Mouse (Mus musculus) stomach, embryonic 16.5 days (tissue): Measurements from ENCODE around the gene Adgrg3. TPM values are rescaled to one million over a fixed set of nuclear protein-coding genes. Genes with fewer than 3 reads are reported as not detected.
"Not testable (repeated sequence)": the region's sequence is repeated elsewhere in the genome, so short reads cannot be mapped to it uniquely, and the experiment has no call there.

Source experiments
- ATAC-seq: fragments of 200-750 bp; cut with Nextera tagmentation; 2 replicates; pipeline ENCODE4 v1.8.0; 2017; ENCODE audit warnings: moderate number of reproducible peaks, moderate TSS enrichment; ENCODE audit not compliant: insufficient read depth, low FRiP score
- H3K27ac ChIP-seq: fragments of 300-500 bp; sonication (generic); 2 replicates; pipeline ENCODE4 v1.5.1; 2014; ENCODE audit warnings: low read length
- H3K27me3 ChIP-seq: fragments of 300-500 bp; sonication (generic); 2 replicates; pipeline ENCODE4 v1.6.1; 2014; ENCODE audit warnings: low read length, control low read depth, mixed read lengths; ENCODE audit not compliant: control insufficient read depth, insufficient read depth
- H3K36me3 ChIP-seq: fragments of 300-500 bp; sonication (generic); 2 replicates; pipeline ENCODE4 v1.6.1; 2014; ENCODE audit warnings: low read length; ENCODE audit not compliant: control insufficient read depth, insufficient read depth
- H3K4me1 ChIP-seq: fragments of 300-500 bp; sonication (generic); 2 replicates; pipeline ENCODE4 v1.6.1; 2014; ENCODE audit warnings: low read length, control low read depth, mixed read lengths; ENCODE audit not compliant: control insufficient read depth, insufficient read depth
- H3K4me2 ChIP-seq: fragments of 300-500 bp; sonication (generic); 2 replicates; pipeline ENCODE4 v1.6.1; 2014; ENCODE audit warnings: low read depth, low read length, mixed read lengths
- H3K4me3 ChIP-seq: fragments of 300-500 bp; sonication (generic); replicated peaks from 2 replicates; pipeline ENCODE4 v1.5.1; 2014; ENCODE audit warnings: mild to moderate bottlenecking, low read length
- H3K9ac ChIP-seq: fragments of 300-500 bp; sonication (generic); 2 replicates; pipeline ENCODE4 v1.6.1; 2014; ENCODE audit warnings: low read length
- H3K9me3 ChIP-seq: fragments of 300-500 bp; sonication (generic); replicated peaks from 2 replicates; pipeline ENCODE4 v1.6.1; 2016; ENCODE audit warnings: low read length, control low read depth; ENCODE audit not compliant: control insufficient read depth
- WGBS: fragments of 180-500 bp; shearing (Covaris S2); extraction: QIAGEN DNeasy Blood & Tissue Kit; methylation state at CpG from one replicate; pipeline ENCODE4 v1.1.7; 2014; 5-methylcytosine and 5-hydroxymethylcytosine counted together
- polyA plus RNA-seq: library from polyadenylated mRNA; unstranded; fragments of >200 nt; fragmentation: Nextera tagmentation; extraction: Ambion mirVana; gene quantifications from 2 replicates; pipeline ENCODE4 v1.2.1, GENCODE M21; 2015

Gene Adgrg3
- polyA plus RNA-seq, 1 experiment from 2014 or later: 3.2 TPM

DNA sequence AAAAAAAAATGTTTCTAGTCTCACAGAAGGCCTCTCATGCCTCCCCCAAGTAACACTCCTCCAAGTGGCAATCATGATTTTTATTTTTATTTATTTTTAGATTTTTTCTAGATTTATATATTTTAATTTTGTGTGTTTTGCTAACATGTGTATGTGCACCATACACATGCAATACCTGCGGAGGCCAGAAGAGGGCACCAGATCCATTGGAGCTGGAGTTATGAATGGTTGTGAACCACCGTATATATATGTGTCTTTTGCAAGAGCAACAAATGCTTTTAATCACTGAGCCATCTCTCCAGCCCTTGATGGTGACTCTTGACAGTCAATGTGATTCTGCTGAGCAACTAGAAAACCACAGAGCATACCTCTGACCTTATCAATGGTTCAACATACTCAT, 7.9 kb downstream of the Adgrg3 start:
- Histone ChIP-seq H3K9me3 (peaks cover 6% of the 10 kb centered on the region; the same call in 1 of the 2 replicates), H3K4me3 (no peak overlapping the region), H3K9ac (no peak overlapping the region), H3K27ac (no peak overlapping the region), H3K36me3 (no peaks in the 10 kb centered on the region), H3K27me3 (no peaks in the 10 kb centered on the region), H3K4me2 (no peak overlapping the region), H3K4me1 (no peaks in the 10 kb centered on the region)
- 68% methylated on average over 2 of the region's 2 CpGs for WGBS
- no peak for ATAC-seq

DNA sequence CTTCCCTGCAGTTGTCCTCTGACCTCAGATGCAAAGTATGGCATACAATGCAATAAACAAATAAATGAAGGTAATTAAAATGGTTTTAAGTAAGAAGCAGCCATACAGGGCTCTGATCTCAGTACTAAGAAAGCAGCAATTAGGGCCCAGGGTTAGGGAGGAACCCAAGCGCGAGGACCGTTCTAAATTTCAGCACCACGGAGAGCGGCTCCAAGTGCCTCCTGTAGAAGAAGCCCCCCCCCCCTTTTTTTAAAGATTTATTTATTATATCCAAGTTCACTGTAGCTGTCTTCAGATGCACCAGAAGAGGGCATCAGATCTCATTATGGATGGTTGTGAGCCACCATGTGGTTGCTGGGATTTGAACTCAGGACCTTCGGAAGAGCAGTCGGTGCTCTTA, 10.9 kb downstream of the Adgrg3 start:
- not testable (repeated sequence) for H3K9me3 ChIP-seq, H3K4me3 ChIP-seq, H3K27ac ChIP-seq, H3K4me2 ChIP-seq, ATAC-seq, H3K4me1 ChIP-seq, H3K36me3 ChIP-seq, H3K9ac ChIP-seq, H3K27me3 ChIP-seq
- WGBS: 49% methylated on average over 7 of the region's 7 CpGs

DNA sequence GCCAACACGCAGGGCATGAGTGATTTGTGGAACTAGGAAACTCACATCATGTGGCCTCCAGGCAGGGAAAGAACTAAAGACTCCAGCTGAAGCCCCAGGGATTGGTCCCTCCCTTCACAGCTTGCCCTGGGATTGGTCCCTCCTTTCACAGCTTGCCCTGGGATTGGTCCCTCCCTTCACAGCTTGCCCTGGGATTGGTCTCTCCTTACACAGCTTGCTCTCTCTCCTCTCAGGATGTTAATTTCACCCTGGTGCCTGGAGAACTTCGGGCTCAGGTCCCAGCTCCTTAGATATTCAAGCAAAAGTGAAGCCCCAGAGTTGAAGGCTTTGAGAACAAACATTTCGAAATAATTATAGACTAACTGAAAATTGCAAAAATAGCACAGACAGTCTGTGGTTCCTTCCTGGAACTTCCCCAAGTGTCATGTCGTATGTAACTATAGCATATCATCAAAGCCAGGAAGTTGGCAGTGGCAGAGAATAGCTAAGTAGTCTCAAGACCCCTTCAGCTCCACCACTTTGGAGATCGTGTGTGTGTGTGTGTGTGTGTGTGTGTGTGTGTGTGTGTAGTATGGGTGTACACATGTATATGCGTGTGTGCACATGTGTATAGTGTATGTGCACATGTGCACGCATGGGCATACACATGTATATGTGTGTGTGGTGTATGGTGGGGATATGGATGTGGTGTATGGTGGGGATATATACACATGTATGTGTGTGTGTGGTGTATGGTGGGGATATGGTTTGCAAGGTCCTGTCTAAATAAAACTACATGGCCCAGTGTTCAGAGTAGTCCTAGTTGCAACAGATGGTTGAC, 19.8 kb downstream of the Adgrg3 start:
- peak; percentile 66 for ATAC-seq
- Histone ChIP-seq H3K4me1 (no peaks in the 10 kb centered on the region), H3K9ac (no peak overlapping the region), H3K9me3 (no peaks in the 10 kb centered on the region), H3K4me3 (no peak overlapping the region), H3K27ac (no peak overlapping the region), H3K4me2 (no peak overlapping the region), H3K36me3 (no peaks in the 10 kb centered on the region), H3K27me3 (no peaks in the 10 kb centered on the region)
- 53% methylated on average over 7 of the region's 7 CpGs for WGBS

DNA sequence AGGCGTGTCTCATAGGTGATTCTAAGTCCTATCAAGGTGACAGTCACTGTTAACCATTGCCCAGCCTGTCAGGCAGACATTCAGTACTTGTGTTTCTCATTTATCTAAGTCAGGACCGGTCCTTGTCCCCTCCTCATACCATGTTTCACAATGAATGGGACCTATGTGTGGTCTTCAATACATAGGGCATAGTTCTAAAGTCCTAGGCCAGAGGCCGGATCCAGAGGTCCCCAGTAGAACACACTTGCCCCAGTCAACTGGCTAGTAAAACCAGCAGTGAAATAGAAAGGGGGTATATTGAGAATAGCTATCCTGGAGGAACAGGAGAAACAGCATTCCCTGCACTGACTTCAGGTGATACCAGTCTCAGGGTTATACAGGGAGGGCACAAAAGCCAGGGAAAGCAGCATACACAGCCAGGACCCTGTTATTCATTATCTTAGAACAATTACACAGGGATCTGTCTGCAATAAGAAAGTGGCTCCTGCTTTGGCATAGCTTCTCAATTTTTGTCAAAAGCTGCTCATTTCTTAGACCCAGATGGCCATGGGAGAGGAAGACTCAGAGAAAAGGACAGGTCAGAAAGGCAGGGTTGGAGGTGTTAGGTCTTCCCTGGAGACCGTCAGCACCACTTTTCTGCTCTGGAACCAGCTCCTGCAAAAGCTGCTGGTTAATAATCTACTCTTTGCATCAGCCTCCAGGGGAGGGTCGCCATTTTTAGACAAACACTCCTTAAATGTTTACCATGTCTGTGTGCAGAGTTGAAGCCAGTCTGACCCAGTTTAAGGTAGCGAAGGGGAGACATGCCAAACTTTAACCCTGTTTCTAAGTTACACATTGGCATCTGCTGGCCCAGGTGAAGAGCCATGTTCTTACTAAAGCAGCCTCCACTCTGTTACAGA, 24.6 kb downstream of the Adgrg3 start:
- ATAC-seq: peak; percentile 48
- Histone ChIP-seq H3K9ac (no peak overlapping the region), H3K27me3 (no peaks in the 10 kb centered on the region), H3K27ac (peak overlapping the region; percentile 73), H3K4me2 (peak overlapping the region; percentile 4; the same call in 1 of the 2 replicates), H3K9me3 (no peaks in the 10 kb centered on the region), H3K4me3 (no peak overlapping the region), H3K4me1 (no peaks in the 10 kb centered on the region), H3K36me3 (no peaks in the 10 kb centered on the region)
- WGBS: 43% methylated on average over 6 of the region's 6 CpGs

DNA sequence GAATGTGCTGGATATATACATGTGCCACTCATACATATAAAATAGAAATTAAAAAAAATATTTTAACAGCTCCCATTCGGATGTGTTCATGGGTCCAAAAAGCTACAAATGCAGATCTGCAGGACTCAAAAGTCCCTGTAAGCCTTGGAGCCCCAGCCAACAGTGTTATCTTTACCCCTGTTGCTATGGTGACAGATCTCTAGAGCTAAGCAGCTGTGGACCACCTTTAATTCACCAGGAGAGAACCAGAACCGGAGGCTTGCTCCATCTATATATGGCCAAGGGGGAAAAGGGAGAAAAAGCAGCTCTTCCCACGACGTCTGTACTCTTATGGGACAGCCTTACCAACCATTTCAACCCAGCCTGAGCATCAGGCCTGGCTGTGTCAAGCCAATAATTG, 27.3 kb downstream of the Adgrg3 start:
- no peak overlapping the region for H3K4me3 ChIP-seq
- H3K36me3 ChIP-seq: no peaks in the 10 kb centered on the region
- no peak overlapping the region for H3K27ac ChIP-seq
- no peak overlapping the region for H3K9ac ChIP-seq
- H3K4me1 ChIP-seq: 0 out of 2 replicates have a peak, but pooled peaks cover 4% of the 10 kb centered on the region
- ATAC-seq: no peak
- no peaks in the 10 kb centered on the region for H3K9me3 ChIP-seq
- 58% methylated on average over 4 of the region's 4 CpGs for WGBS
- no peaks in the 10 kb centered on the region for H3K27me3 ChIP-seq
- no peak overlapping the region for H3K4me2 ChIP-seq

DNA sequence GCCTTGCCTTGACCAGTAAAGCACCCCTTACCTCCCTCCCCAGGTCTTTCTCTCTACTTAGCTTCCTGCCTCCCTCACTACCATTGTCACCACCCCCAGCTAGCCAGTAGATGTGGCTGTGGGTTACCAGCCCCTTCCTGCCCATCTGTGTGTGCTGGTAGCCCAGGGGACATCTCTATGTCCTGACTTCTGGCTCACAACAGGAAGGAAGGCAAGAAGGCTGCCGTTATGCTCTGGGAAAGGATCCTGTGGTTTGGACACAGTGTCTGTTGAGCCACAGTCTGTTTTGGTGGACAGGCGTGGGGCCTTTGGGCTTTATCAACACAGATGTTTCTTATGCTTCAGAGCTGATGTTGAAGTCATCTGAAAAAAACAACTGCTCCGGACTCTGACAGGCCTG, 29.5 kb downstream of the Adgrg3 start:
- Histone ChIP-seq H3K4me2 (no peak overlapping the region), H3K4me1 (0 out of 2 replicates have a peak, but pooled peaks cover 4% of the 10 kb centered on the region), H3K27me3 (no peaks in the 10 kb centered on the region), H3K4me3 (no peak overlapping the region), H3K9me3 (no peaks in the 10 kb centered on the region), H3K27ac (no peak overlapping the region), H3K36me3 (no peaks in the 10 kb centered on the region), H3K9ac (no peak overlapping the region)
- no peak for ATAC-seq
- 51% methylated on average over 3 of the region's 3 CpGs for WGBS

DNA sequence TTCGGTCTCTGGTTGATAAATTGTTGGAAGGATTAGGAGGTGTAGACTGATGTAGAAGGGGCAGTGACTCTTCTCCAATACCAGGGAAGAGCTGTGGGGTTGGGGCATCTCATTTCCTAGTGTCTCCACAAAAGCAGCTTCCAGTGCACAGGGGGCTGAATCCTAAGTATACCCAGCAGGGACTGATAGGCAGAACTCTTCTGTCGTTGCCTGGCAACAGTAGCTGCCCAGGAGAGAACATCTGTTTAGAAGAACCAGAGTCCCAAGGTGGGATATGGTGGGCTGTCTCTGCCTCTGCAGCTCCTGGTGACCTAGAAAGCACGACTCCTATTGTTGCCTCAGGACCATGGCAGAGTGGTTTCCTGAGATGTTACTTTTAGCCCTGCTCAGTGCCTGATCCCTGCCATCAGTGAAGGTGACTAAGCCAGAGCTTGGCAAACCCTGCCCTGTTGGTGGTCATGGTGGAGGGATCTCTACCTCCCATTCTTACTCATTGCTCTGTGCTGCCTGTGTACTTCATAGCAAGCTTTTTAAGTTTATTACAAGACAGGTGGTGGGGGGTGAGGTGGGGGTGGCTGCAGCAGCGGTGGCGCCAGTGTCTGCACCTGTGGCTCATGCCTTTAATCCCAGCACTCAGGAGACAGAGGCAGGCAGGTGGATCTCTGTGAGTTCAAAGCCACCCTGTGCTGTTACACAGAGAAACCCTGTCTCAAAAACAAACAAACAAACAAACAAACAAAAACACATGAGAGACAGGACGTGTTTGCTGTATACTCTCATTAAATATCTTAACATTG, 30.6 kb downstream of the Adgrg3 start:
- Histone ChIP-seq H3K36me3 (no peaks in the 10 kb centered on the region), H3K9ac (no peak overlapping the region), H3K9me3 (no peaks in the 10 kb centered on the region), H3K4me2 (no peak overlapping the region), H3K27ac (no peak overlapping the region), H3K4me1 (0 out of 2 replicates have a peak, but pooled peaks cover 4% of the 10 kb centered on the region), H3K4me3 (no peak overlapping the region), H3K27me3 (no peaks in the 10 kb centered on the region)
- no peak for ATAC-seq
- 63% methylated on average over 6 of the region's 6 CpGs for WGBS

DNA sequence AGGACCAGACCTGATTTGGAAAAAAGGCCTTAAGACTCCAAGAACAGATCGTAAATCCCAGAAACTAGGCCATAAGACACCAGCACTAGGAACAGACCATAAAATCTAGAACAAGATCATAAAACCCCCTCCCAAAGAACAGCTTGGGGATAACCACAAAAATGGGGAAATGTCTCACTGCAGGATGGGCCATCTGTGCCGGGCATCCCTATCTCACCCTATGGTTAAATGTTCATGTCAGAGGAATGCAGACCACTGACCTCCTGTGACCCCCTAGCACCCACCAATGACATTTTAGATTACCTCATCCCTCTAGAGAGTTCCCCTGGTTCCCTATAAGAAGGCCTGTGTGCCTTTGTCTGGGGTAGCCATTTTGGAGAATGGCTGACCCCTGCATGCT, 32.1 kb downstream of the Adgrg3 start:
- no peaks in the 10 kb centered on the region for H3K27me3 ChIP-seq
- H3K4me3 ChIP-seq: no peak overlapping the region
- ATAC-seq: no peak
- H3K36me3 ChIP-seq: no peaks in the 10 kb centered on the region
- H3K4me1 ChIP-seq: 0 out of 2 replicates have a peak, but pooled peaks cover 4% of the 10 kb centered on the region
- H3K4me2 ChIP-seq: no peak overlapping the region
- WGBS: 66% methylated on average over 2 of the region's 2 CpGs
- H3K27ac ChIP-seq: no peak overlapping the region
- no peak overlapping the region for H3K9ac ChIP-seq
- no peaks in the 10 kb centered on the region for H3K9me3 ChIP-seq
